Mouse (Mus musculus) CH12.LX (cell line): ENCODE measurements around the gene Ppip5k2. TPM values are rescaled to one million over a fixed set of nuclear protein-coding genes. Genes with fewer than 3 reads are reported as not detected.
A peak's percentile ranks its signal among the peaks of the same experiment; 100 is the strongest.

Experiments used
- DNase-seq: peaks from one replicate; pipeline ENCODE4 v3.0.0-alpha.2; 2013; ENCODE audit errors: extremely low read depth
- H3K27ac ChIP-seq: 2 replicates; pipeline ENCODE4 v1.5.1; 2012; ENCODE audit warnings: low read depth, mild to moderate bottlenecking, control low read depth, moderate library complexity; ENCODE audit not compliant: insufficient read depth
- H3K27me3 ChIP-seq: replicated peaks from 2 replicates; pipeline ENCODE3; 2012; ENCODE audit warnings: inconsistent platforms
- H3K36me3 ChIP-seq, 2 experiments: replicated peaks in 1 of 2; 2 replicates each; pipeline versions ENCODE3 to v1.6.1; 2012; ENCODE audit warnings: inconsistent platforms in 1 of 2, low read length in 1 of 2, mild to moderate bottlenecking in 1 of 2, mixed read lengths in 1 of 2, moderate library complexity in 1 of 2; ENCODE audit not compliant: control insufficient read depth in 1 of 2, insufficient read depth in 1 of 2
- H3K4me1 ChIP-seq, 2 experiments: 2 replicates each; pipeline ENCODE4 v1.6.1; 2012; ENCODE audit warnings: inconsistent platforms in 1 of 2, moderate library complexity in 1 of 2; ENCODE audit not compliant: insufficient read depth in 2 of 2, control insufficient read depth in 1 of 2
- H3K4me2 ChIP-seq: 2 replicates; pipeline ENCODE4 v1.6.1; 2012; ENCODE audit warnings: low read depth, mild to moderate bottlenecking, control low read depth; ENCODE audit not compliant: poor library complexity, insufficient read depth, severe bottlenecking
- H3K4me3 ChIP-seq, 3 experiments: fragments of 150-350 bp in 1 of 3; sonication (generic) in 1 of 3; replicated peaks in 1 of 3; 2 replicates each; pipeline versions ENCODE3 to v1.5.1; 2011 to 2012; ENCODE audit warnings: low read depth in 2 of 3, low read length in 2 of 3, mild to moderate bottlenecking in 2 of 3, moderate library complexity in 2 of 3, control low read depth in 1 of 3, improper control_type of control experiment in 1 of 3, inconsistent platforms in 1 of 3, mixed read lengths in 1 of 3; ENCODE audit not compliant: poor library complexity in 1 of 3
- H3K79me2 ChIP-seq: replicated peaks from 2 replicates; pipeline ENCODE4 v1.6.1; 2012; ENCODE audit warnings: mild to moderate bottlenecking, moderate library complexity; ENCODE audit not compliant: control insufficient read depth, poor library complexity, insufficient read depth, severe bottlenecking; ENCODE audit errors: extremely low read depth
- H3K9ac ChIP-seq: 2 replicates; pipeline ENCODE4 v1.6.1; 2012; ENCODE audit warnings: low read depth, mild to moderate bottlenecking, control low read depth, moderate library complexity; ENCODE audit not compliant: insufficient read depth
- H3K9me3 ChIP-seq: replicated peaks from 2 replicates; pipeline ENCODE3; 2012; ENCODE audit warnings: low read length, inconsistent platforms, mixed read lengths
- BHLHE40 ChIP-seq: IDR thresholded peaks from 2 replicates; pipeline ENCODE4 v1.6.1; 2011; ENCODE audit warnings: mild to moderate bottlenecking, low read depth, low read length, improper control_type of control experiment
- CHD1 ChIP-seq: IDR thresholded peaks from 2 replicates; pipeline ENCODE4 v1.6.1; 2012; ENCODE audit warnings: low read depth, low read length, improper control_type of control experiment, inconsistent platforms
- ETS1 ChIP-seq: conservative IDR thresholded peaks from 2 replicates; pipeline ENCODE4 v1.6.1; 2012; ENCODE audit warnings: low read depth, mild to moderate bottlenecking, inconsistent platforms, low read length, improper control_type of control experiment, moderate library complexity
- GABPA ChIP-seq: IDR thresholded peaks from 2 replicates; pipeline ENCODE4 v1.6.1; 2012; ENCODE audit warnings: low read depth, low read length, improper control_type of control experiment, inconsistent platforms; ENCODE audit not compliant: insufficient replicate concordance
- JUND ChIP-seq: conservative IDR thresholded peaks from 2 replicates; pipeline ENCODE4 v1.6.1; 2011; ENCODE audit warnings: low read depth, low read length, improper control_type of control experiment
- MAX ChIP-seq: IDR thresholded peaks from 2 replicates; pipeline ENCODE4 v1.6.1; 2011; ENCODE audit warnings: low read length, improper control_type of control experiment
- MEF2A ChIP-seq: IDR thresholded peaks from 2 replicates; pipeline ENCODE4 v1.6.1; 2014; ENCODE audit warnings: low read depth, mild to moderate bottlenecking, inconsistent platforms, low read length, improper control_type of control experiment, borderline replicate concordance
- MXI1 ChIP-seq: IDR thresholded peaks from 2 replicates; pipeline ENCODE4 v1.6.1; 2011; ENCODE audit warnings: mild to moderate bottlenecking, low read depth, low read length, improper control_type of control experiment
- MYC ChIP-seq: IDR thresholded peaks from 2 replicates; pipeline ENCODE4 v1.6.1; 2011; ENCODE audit warnings: low read depth, mild to moderate bottlenecking, improper control_type of control experiment, low read length
- SIN3A ChIP-seq: IDR thresholded peaks from 2 replicates; pipeline ENCODE4 v1.6.1; 2012; ENCODE audit warnings: low read length, improper control_type of control experiment, inconsistent platforms
- TBP ChIP-seq: conservative IDR thresholded peaks from 2 replicates; pipeline ENCODE4 v1.6.1; 2011; ENCODE audit warnings: low read depth, low read length, improper control_type of control experiment
- USF1 ChIP-seq: IDR thresholded peaks from 2 replicates; pipeline ENCODE4 v1.6.1; 2014; ENCODE audit warnings: low read depth, mild to moderate bottlenecking, inconsistent platforms, low read length, improper control_type of control experiment
- USF2 ChIP-seq: conservative IDR thresholded peaks from 2 replicates; pipeline ENCODE4 v1.6.1; 2011; ENCODE audit warnings: low read depth, low read length, improper control_type of control experiment
- dilution Hi-C: fragments of 300-500 bp; cut with MboI; formaldehyde crosslinking; loops from 2 replicates; pipeline ENCODE4 v1.14.3; 2020; ENCODE audit warnings: low sequenced_read_pairs; ENCODE audit not compliant: extremely low pct_unique_long_range_greater_than_20kb, extremely low pct_ligation_motif_present
- in situ Hi-C: fragments of 300-500 bp; cut with MboI; formaldehyde crosslinking; loops from 3 replicates; pipeline ENCODE4 v1.14.3; 2019; ENCODE audit warnings: low sequenced_read_pairs, low pct_ligation_motif_present, low pct_unique_long_range_greater_than_20kb, mixed read lengths
- polyA plus RNA-seq: library from polyadenylated mRNA; unstranded; fragments of >175 nt; gene quantifications from 2 replicates; pipeline ENCODE4 v1.2.1, GENCODE M21; 2012; ENCODE audit warnings: low read depth; ENCODE audit not compliant: insufficient read length
- total RNA-seq, 2 experiments: library from RNA; depleted of rRNA; stranded (reverse); fragments of 300-350 nt in 1 of 2; fragments of >200 nt in 1 of 2; gene quantifications; 2 replicates each; pipeline ENCODE4 v1.2.3; 2012 to 2014

Ppip5k2 gene
- total and polyA plus RNA-seq, 3 experiments: 27.4 to 44.9 (median 29.8) TPM

GRCm38 (mm10) chr1:97771727-97772126, 1.5 kb upstream of the Ppip5k2 start:
- H3K27ac ChIP-seq: no peak overlapping the region
- peaks cover 2 to 28% of the 10 kb centered on the region in 2 experiments; a peak in 2 of 4 replicates for H3K4me1 ChIP-seq
- 0 out of 2 replicates have a peak, but pooled peaks have one; percentile 23 for TF ChIP-seq ETS1
- peak; percentile 38 for TF ChIP-seq BHLHE40
- peak; percentile 16; the same call in 1 of the 2 replicates for TF ChIP-seq USF2
- 0 out of 2 replicates have a peak, but pooled peaks have one; percentile 39 for TF ChIP-seq TBP
- TF ChIP-seq MAX: no peak
- TF ChIP-seq, all 38 proteins: peak for 4
- dilution Hi-C loops (no loop called here), in situ Hi-C loops (no loop called here)
- Histone ChIP-seq H3K36me3 (peaks cover 0 to 13% of the 10 kb centered on the region in 2 experiments), H3K9me3 (no peaks in the 10 kb centered on the region), H3K27me3 (no peaks in the 10 kb centered on the region), H3K79me2 (peaks cover 22% of the 10 kb centered on the region), H3K4me3 (no peak overlapping the region), H3K4me2 (peak overlapping the region; percentile 82; the same call in 1 of the 2 replicates), H3K9ac (peak overlapping the region; percentile 32; the same call in 1 of the 2 replicates)
- peak; percentile 35 for DNase-seq

DNA sequence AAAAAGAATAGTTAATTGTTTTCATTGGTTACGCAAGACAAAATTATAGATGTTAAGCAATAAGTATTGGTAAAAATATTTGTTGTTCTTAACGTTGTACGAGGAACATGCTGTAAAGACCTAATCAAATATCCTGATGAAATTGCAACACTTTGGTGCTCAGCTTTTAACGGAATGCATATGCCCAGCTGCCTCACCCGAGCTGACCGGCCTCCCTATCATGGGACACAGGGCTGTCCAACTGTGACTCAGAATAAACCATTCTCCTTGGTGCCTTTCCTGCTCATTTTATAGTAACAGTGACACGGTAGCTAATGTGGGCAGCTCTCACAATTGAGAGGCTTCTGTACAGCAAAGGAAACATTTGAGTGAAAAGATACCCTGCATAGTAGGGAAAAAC, 907 bp upstream of the Ppip5k2 start:
- peak overlapping the region; percentile 32; the same call in 1 of the 2 replicates for H3K9ac ChIP-seq
- H3K27me3 ChIP-seq: no peaks in the 10 kb centered on the region
- TF ChIP-seq GABPA: no peak
- 0 out of 2 replicates have a peak, but pooled peaks have one; percentile 2 for TF ChIP-seq MEF2A
- no peaks in the 10 kb centered on the region for H3K9me3 ChIP-seq
- in situ Hi-C loops: no loop called here
- no peak overlapping the region for H3K27ac ChIP-seq
- dilution Hi-C loops: no loop called here
- H3K4me2 ChIP-seq: peak overlapping the region; percentile 82
- peaks cover 0 to 8% of the 10 kb centered on the region in 2 experiments for H3K36me3 ChIP-seq
- H3K4me1 ChIP-seq: peaks cover 2 to 29% of the 10 kb centered on the region in 2 experiments; a peak in 2 of 4 replicates
- H3K4me3 ChIP-seq: peak overlapping the region; percentile 25 to 90 (median 80)
- peaks cover 22% of the 10 kb centered on the region for H3K79me2 ChIP-seq
- DNase-seq: peak; percentile 13

GRCm38 (mm10) chr1:97769294-97769903, 812 bp downstream of the Ppip5k2 start:
- H3K27ac ChIP-seq: peak overlapping the region; percentile 67
- H3K36me3 ChIP-seq: no peaks in the 10 kb centered on the region
- peak overlapping the region; percentile 60 for H3K9ac ChIP-seq
- DNase-seq: peak; percentile 49
- in situ Hi-C loops (no loop called here), dilution Hi-C loops (no loop called here)
- peaks cover 2 to 29% of the 10 kb centered on the region in 2 experiments; a peak in 2 of 4 replicates for H3K4me1 ChIP-seq
- H3K79me2 ChIP-seq: peaks cover 31% of the 10 kb centered on the region
- peak overlapping the region; percentile 93; the same call in 1 of the 2 replicates for H3K4me2 ChIP-seq
- no peaks in the 10 kb centered on the region for H3K27me3 ChIP-seq
- H3K9me3 ChIP-seq: no peaks in the 10 kb centered on the region
- peak overlapping the region; percentile 89 to 90 (median 90) for H3K4me3 ChIP-seq
- TF ChIP-seq USF2: no peak
- TF ChIP-seq MXI1: peak; percentile 95
- TF ChIP-seq CHD1: 0 out of 2 replicates have a peak, but pooled peaks have one; percentile 36
- TF ChIP-seq MAX: peak; percentile 77; the same call in 1 of the 2 replicates
- peak; percentile 86; the same call in 1 of the 2 replicates for TF ChIP-seq SIN3A
- peak; percentile 38 for TF ChIP-seq USF1
- peak; percentile 79 for TF ChIP-seq MYC
- TF ChIP-seq JUND: no peak
- no peak for TF ChIP-seq GABPA
- TF ChIP-seq MEF2A: no peak
